Mouse (Mus musculus) liver, embryonic 14.5 days (tissue): ENCODE results near the gene Nemf. TPM values are rescaled to one million over a fixed set of nuclear protein-coding genes. Genes with fewer than 3 reads are reported as not detected.

Experiments
- ATAC-seq: fragments of 200-750 bp; cut with Nextera tagmentation; 2 replicates; pipeline ENCODE4 v1.8.0; 2017; ENCODE audit warnings: moderate number of reproducible peaks, mild to moderate bottlenecking, moderate library complexity; ENCODE audit not compliant: insufficient read depth
- DNase-seq, 3 experiments: peaks; one replicate each; pipeline ENCODE4 v3.0.0-alpha.2; 2012 to 2013; ENCODE audit warnings: low read depth in 3 of 3, low spot score in 3 of 3
- H3K27ac ChIP-seq: fragments of 300-500 bp; sonication (generic); 2 replicates; pipeline ENCODE4 v1.5.1; 2014; ENCODE audit warnings: moderate library complexity, mild to moderate bottlenecking, control low read depth, inconsistent platforms
- H3K27me3 ChIP-seq: fragments of 300-500 bp; sonication (generic); 2 replicates; pipeline ENCODE4 v1.6.1; 2014; ENCODE audit warnings: mild to moderate bottlenecking, low read length, moderate library complexity; ENCODE audit not compliant: control insufficient read depth, insufficient read depth
- H3K36me3 ChIP-seq: fragments of 300-500 bp; sonication (generic); replicated peaks from 2 replicates; pipeline ENCODE4 v1.6.1; 2014; ENCODE audit warnings: low read depth; ENCODE audit not compliant: control insufficient read depth, insufficient read depth
- H3K4me1 ChIP-seq, 2 experiments: fragments of 200-500 bp in 1 of 2; fragments of 300-500 bp in 1 of 2; sonication (generic) in 1 of 2; replicated peaks; 2 replicates each; pipeline ENCODE4 v1.6.1; 2012 to 2014; ENCODE audit warnings: antibody characterized with exemption in 1 of 2, inconsistent platforms in 1 of 2, low read length in 1 of 2; ENCODE audit not compliant: control insufficient read depth in 2 of 2, insufficient read depth in 2 of 2
- H3K4me2 ChIP-seq: fragments of 300-500 bp; sonication (generic); 2 replicates; pipeline ENCODE4 v1.6.1; 2014; ENCODE audit warnings: low read depth, mild to moderate bottlenecking, control low read depth, moderate library complexity
- H3K4me3 ChIP-seq, 2 experiments: fragments of 200-500 bp in 1 of 2; fragments of 300-500 bp in 1 of 2; sonication (generic) in 1 of 2; 2 replicates each; pipeline ENCODE4 v1.5.1; 2012 to 2014; ENCODE audit warnings: low read depth in 2 of 2, low read length in 2 of 2, mild to moderate bottlenecking in 2 of 2, control low read depth in 1 of 2, inconsistent platforms in 1 of 2, moderate library complexity in 1 of 2; ENCODE audit not compliant: insufficient read depth in 1 of 2
- H3K9ac ChIP-seq: fragments of 300-500 bp; sonication (generic); replicated peaks from 2 replicates; pipeline ENCODE4 v1.6.1; 2014; ENCODE audit warnings: mild to moderate bottlenecking, control low read depth, moderate library complexity
- H3K9me3 ChIP-seq: fragments of 300-500 bp; sonication (generic); 2 replicates; pipeline ENCODE4 v1.6.1; 2016; ENCODE audit warnings: low read length, mixed read lengths; ENCODE audit not compliant: control insufficient read depth
- CTCF ChIP-seq: IDR thresholded peaks from 2 replicates; pipeline ENCODE4 v1.5.1; 2016; ENCODE audit warnings: antibody characterized with exemption, low read depth, control low read depth
- EP300 ChIP-seq: IDR thresholded peaks from 2 replicates; pipeline ENCODE4 v1.6.1; 2016; ENCODE audit warnings: antibody characterized with exemption, low read depth
- WGBS: fragments of 180-500 bp; shearing (Covaris S2); extraction: QIAGEN DNeasy Blood & Tissue Kit; methylation state at CpG from one replicate; pipeline ENCODE4 v1.1.7; 2014; ENCODE audit not compliant: insufficient replicate concordance; 5-methylcytosine and 5-hydroxymethylcytosine counted together
- microRNA-seq: library from miRNA; unstranded; fragments of <30 nt; microRNA quantifications from one replicate; pipeline ENCODE4, GENCODE M21; 2016
- polyA plus RNA-seq, 2 experiments: library from polyadenylated mRNA; depleted of rRNA in 1 of 2; stranded (reverse) in 1 of 2; unstranded in 1 of 2; fragments of >200 nt; fragmentation: Nextera tagmentation in 1 of 2; extraction: Ambion mirVana in 1 of 2; gene quantifications; 2 replicates each; pipeline versions ENCODE4 v1.2.1 to v1.2.3; 2012 to 2014

The Nemf gene
- polyA plus RNA-seq, 2 experiments = 11.1 to 33.7 TPM

GRCm38 (mm10) chr12:69262251-69262650 is 94.7 kb downstream of the Nemf start:
- Histone ChIP-seq H3K36me3 (no peaks in the 10 kb centered on the region), H3K4me2 (no peak overlapping the region), H3K9me3 (no peaks in the 10 kb centered on the region), H3K27ac (no peak overlapping the region), H3K4me1 (peaks cover 2 to 3% of the 10 kb centered on the region in 2 experiments; a peak in 1 of 4 replicates), H3K9ac (no peak overlapping the region), H3K27me3 (no peaks in the 10 kb centered on the region), H3K4me3 (no peak overlapping the region)
- no peak for DNase-seq
- TF ChIP-seq EP300 = no peak
- no peak for TF ChIP-seq CTCF
- 84% methylated on average over 5 of the region's 5 CpGs for WGBS
- ATAC-seq = no peak

Small RNAs within 50 kb of the gene (microRNA-seq; reads per million reads assigned to microRNA genes)
- gene Gm47299 (not detected), gene Gm47305 (not detected)

Other genes starting within 250 kb of the Nemf start
- 977 and 1,778 TPM in 2 replicates for gene Rps29, start 198.0 kb downstream of the Nemf start, polyA plus RNA-seq (2012; rRNA removed)
- 1,444 and 1,541 TPM in 2 replicates for gene Rps29, start 198.0 kb downstream of the Nemf start, polyA plus RNA-seq (2014; fragmentation: Nextera tagmentation; extraction: Ambion mirVana)
- 8.9 and 11.1 TPM in 2 replicates for gene Lrr1, start 188.4 kb downstream of the Nemf start, polyA plus RNA-seq (2012; rRNA removed)
- gene Lrr1, start 188.4 kb downstream of the Nemf start, polyA plus RNA-seq (2014; fragmentation: Nextera tagmentation; extraction: Ambion mirVana) = 21.3 and 22.9 TPM in 2 replicates
- gene Rpl36al, start 173.1 kb downstream of the Nemf start, polyA plus RNA-seq (2012; rRNA removed) = 286 and 515 TPM in 2 replicates
- 614 and 643 TPM in 2 replicates for gene Rpl36al, start 173.1 kb downstream of the Nemf start, polyA plus RNA-seq (2014; fragmentation: Nextera tagmentation; extraction: Ambion mirVana)
- gene Mgat2, start 173.0 kb downstream of the Nemf start, polyA plus RNA-seq (2012; rRNA removed) = 9.2 and 11.0 TPM in 2 replicates
- gene Mgat2, start 173.0 kb downstream of the Nemf start, polyA plus RNA-seq (2014; fragmentation: Nextera tagmentation; extraction: Ambion mirVana) = 23.3 and 24.1 TPM in 2 replicates
- 4.9 TPM in 2 replicates for gene Gm49383, start 160.1 kb downstream of the Nemf start, polyA plus RNA-seq (2012; rRNA removed)
- gene Gm49383, start 160.1 kb downstream of the Nemf start, polyA plus RNA-seq (2014; fragmentation: Nextera tagmentation; extraction: Ambion mirVana) = 15.7 and 19.1 TPM in 2 replicates
- gene Dnaaf2, start 158.7 kb downstream of the Nemf start, polyA plus RNA-seq (2012; rRNA removed) = 2.8 TPM in 2 replicates
- gene Dnaaf2, start 158.7 kb downstream of the Nemf start, polyA plus RNA-seq (2014; fragmentation: Nextera tagmentation; extraction: Ambion mirVana) = 2.9 TPM in 2 replicates
- gene Gm49384, start 152.9 kb downstream of the Nemf start, polyA plus RNA-seq (2012; rRNA removed) = 1.2 and 8.0 TPM in 2 replicates
- 16.3 and 17.4 TPM in 2 replicates for gene Gm49384, start 152.9 kb downstream of the Nemf start, polyA plus RNA-seq (2014; fragmentation: Nextera tagmentation; extraction: Ambion mirVana)
- 18.9 and 25.6 TPM in 2 replicates for gene Pole2, start 129.0 kb downstream of the Nemf start, polyA plus RNA-seq (2012; rRNA removed)
- 25.8 and 28.3 TPM in 2 replicates for gene Pole2, start 129.0 kb downstream of the Nemf start, polyA plus RNA-seq (2014; fragmentation: Nextera tagmentation; extraction: Ambion mirVana)
- gene Klhdc1, start 116.0 kb downstream of the Nemf start, polyA plus RNA-seq (2012; rRNA removed) = 0.26 and 3.3 TPM in 2 replicates
- 1.9 and 3.6 TPM in 2 replicates for gene Klhdc1, start 116.0 kb downstream of the Nemf start, polyA plus RNA-seq (2014; fragmentation: Nextera tagmentation; extraction: Ambion mirVana)
- 28.8 and 43.4 TPM in 2 replicates for gene Klhdc2, start 60.5 kb downstream of the Nemf start, polyA plus RNA-seq (2012; rRNA removed)
- gene Klhdc2, start 60.5 kb downstream of the Nemf start, polyA plus RNA-seq (2014; fragmentation: Nextera tagmentation; extraction: Ambion mirVana) = 84.9 and 92.3 TPM in 2 replicates
- 41.3 and 45.8 TPM in 2 replicates for gene Arf6, start 15.0 kb upstream of the Nemf start, polyA plus RNA-seq (2012; rRNA removed)
- gene Arf6, start 15.0 kb upstream of the Nemf start, polyA plus RNA-seq (2014; fragmentation: Nextera tagmentation; extraction: Ambion mirVana) = 35.7 and 39.6 TPM in 2 replicates
- gene Gm9887, start 15.3 kb upstream of the Nemf start, polyA plus RNA-seq (2012; rRNA removed) = 0.20 and 0.23 TPM in 2 replicates
- gene Gm9887, start 15.3 kb upstream of the Nemf start, polyA plus RNA-seq (2014; fragmentation: Nextera tagmentation; extraction: Ambion mirVana) = 0.40 and 1.0 TPM in 2 replicates
- 3.9 and 7.4 TPM in 2 replicates for gene Vcpkmt, start 225.9 kb upstream of the Nemf start, polyA plus RNA-seq (2012; rRNA removed)
- 12.4 and 13.8 TPM in 2 replicates for gene Vcpkmt, start 225.9 kb upstream of the Nemf start, polyA plus RNA-seq (2014; fragmentation: Nextera tagmentation; extraction: Ambion mirVana)